Mouse (Mus musculus) gastrocnemius, postnatal 10 days (tissue): ENCODE results near the gene Kpna7. TPM values are rescaled to one million over a fixed set of nuclear protein-coding genes. Genes with fewer than 3 reads are reported as not detected.
A peak's percentile ranks its signal among the peaks of the same experiment; 100 is the strongest.
"Not testable (repeated sequence)": the region's sequence is repeated elsewhere in the genome, so short reads cannot be mapped to it uniquely, and the experiment has no call there.

Experiments
- DNase-seq: peaks from one replicate; pipeline ENCODE4 v3.0.0; 2021; ENCODE audit warnings: mixed read lengths
- total RNA-seq, 2 experiments: library from RNA; stranded (reverse); gene quantifications; 2 replicates each; pipeline ENCODE4 v1.2.3; 2021

The Kpna7 gene
- total RNA-seq, 2 experiments from 2014 or later, result not detected

DNA sequence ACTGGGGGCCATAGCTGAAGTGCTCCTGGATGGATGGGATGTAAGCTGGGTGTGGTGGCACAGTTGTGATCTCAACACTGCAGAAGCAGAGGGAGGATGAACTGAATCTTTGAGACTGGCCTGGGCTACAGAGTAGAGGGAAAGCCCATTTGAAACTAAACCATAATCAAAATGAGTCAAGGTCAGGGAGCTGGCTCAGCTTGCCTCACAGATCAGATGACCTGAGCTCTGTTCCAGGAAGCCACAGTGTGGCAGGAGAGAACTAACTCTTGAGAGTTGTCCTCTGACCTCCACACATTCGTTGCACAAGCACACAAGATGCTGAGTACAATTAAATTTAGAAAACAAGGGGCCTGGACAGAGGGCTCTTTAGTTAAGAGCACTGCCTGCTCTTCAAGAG lies 63.6 kb downstream of the Kpna7 start:
- not testable (repeated sequence) for DNase-seq

DNA sequence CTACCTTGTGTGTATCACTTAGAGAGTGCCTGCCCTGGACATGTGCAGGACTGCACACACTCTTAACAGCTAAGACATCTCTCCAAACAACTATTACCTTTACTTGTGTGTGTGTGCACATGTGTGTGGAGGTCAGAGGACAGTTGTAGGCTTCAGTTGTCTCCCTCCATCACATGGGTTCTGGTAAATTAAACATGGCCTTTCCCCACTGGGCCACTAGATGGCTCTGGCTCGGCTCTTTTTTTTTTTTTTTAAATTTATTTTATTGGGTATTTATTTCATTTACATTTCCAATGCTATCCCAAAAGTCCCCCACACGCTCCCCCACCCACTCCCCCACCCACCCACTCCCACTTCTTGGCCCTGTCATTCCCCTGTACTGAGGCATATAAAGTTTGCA lies 67.1 kb downstream of the Kpna7 start:
- not testable (repeated sequence) for DNase-seq

GRCm38 (mm10) chr5:145014278-145014677 lies 69.6 kb downstream of the Kpna7 start:
- no peak for DNase-seq

- DNase-seq, result no peak
Measured at GRCm38 (mm10) chr5:145008878-145009659, 74.8 kb downstream of the Kpna7 start.

DNA sequence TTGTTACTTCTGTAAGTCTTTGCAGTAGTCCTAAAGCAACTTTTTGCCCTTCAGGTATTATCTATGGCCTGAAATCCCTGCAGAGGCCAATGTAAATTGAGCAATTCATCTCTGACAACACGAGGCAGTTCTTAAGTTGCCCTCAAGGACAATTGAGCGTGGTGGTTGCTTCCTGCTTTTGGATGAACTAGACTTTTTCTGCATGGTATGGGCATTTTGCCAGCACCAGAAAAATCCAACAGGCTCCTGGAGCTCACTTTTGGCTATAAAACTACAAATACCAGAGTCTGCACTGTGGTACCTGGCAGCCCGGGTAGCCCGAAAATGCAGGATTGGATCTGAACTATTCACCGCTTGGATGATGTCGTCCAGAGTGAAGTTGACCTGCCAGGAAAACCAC lies 78.2 kb downstream of the Kpna7 start:
- no peak for DNase-seq

- DNase-seq, result no peak
Measured at GRCm38 (mm10) chr5:145004495-145004894, 79.3 kb downstream of the Kpna7 start.

- no peak for DNase-seq
Measured at GRCm38 (mm10) chr5:145003362-145003761, 80.5 kb downstream of the Kpna7 start.

DNA sequence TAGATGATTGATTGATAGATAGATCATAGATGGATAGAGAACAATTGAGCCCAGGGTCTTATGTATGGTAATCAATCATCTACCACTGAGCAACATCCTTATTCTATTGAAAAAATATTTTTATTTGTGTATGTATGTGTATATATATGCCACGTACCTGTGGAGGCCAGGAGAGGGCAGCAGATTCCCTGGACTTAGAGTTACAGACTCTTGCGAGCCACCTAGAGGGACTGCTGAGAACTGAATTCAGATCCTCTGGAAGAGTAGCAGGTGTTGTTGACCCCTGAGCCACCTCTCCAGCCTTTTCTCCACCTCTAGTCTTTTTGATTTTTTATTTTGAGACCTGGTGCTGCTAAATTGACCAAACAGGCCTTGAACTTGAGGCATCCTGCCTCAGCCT lies 85.3 kb downstream of the Kpna7 start:
- no peak for DNase-seq

DNA sequence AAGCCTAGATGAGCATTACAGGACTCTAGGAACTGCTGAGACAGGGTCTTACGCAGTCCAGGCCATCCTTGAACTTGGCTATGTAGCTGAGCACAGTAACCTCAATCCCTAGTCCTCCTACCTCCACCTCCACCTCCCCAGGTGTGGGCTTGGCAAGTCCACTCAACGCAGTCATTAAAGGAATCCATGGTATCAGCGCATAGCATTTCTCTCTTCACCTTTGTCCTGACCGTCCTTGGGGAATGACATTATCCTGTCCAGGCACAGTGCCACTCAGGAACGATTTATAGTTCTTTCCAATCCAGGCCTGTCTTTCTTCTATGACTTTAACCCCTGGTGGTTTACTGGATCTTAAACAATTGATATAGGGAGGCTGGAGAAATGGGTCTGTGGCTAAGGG lies 93.3 kb downstream of the Kpna7 start:
- DNase-seq, result no peak

GRCm38 (mm10) chr5:144990051-144990450 lies 93.8 kb downstream of the Kpna7 start:
- DNase-seq, result no peak

DNA sequence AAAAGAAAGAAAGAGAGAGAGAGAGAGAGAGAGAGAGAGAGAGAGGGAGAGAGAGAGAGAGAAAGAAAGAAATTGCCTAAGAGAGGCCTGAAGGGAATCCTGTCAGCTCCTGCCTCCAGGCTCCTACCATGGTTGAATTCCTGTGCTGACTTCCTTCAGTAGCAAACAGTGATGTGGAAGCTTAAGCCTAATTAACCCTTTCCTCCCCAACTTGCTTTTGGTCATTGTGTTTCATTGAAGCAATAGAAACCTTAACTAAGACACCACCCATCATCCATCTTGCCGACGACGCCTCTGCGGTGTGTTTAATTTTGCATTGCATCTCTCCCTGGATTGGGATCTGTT lies 94.8 kb downstream of the Kpna7 start:
- no peak for DNase-seq

DNA sequence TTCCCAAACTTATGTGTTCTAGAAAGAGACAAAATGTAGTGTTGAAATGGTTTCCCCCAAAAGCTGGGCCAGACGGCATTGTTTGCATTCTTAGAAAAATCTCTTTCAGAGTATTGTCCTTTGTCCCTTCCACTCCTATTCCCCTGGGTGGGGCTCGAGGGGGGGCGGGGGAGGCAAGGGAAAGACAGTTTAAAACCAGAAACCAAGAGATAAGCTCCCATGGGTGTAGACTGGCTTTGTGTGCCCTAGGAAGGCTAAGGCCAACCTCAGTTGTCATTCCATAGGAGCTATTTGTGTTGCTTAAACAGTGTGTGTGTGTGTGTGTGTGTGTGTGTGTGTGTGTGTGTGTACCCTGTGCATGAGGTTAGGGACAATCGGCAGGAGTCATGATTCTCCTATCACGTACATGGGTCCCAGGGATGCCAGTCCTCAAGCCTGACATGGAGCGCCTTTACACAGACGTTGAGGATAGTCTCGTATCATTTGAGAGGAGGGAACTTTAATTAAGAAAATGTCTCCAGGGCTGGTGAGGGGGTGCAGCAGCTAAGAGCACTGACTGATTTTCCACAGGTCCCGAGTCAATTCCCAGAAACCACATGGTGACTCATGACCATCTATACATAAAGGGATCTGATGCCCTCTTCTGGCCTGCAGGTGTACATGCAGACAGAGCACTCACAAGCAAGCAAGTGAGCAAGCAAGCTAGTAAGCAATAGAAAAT lies 95.3 kb downstream of the Kpna7 start:
- DNase-seq, result no peak

- no peak for DNase-seq
Measured at GRCm38 (mm10) chr5:144987561-144987960, 96.3 kb downstream of the Kpna7 start.

DNA sequence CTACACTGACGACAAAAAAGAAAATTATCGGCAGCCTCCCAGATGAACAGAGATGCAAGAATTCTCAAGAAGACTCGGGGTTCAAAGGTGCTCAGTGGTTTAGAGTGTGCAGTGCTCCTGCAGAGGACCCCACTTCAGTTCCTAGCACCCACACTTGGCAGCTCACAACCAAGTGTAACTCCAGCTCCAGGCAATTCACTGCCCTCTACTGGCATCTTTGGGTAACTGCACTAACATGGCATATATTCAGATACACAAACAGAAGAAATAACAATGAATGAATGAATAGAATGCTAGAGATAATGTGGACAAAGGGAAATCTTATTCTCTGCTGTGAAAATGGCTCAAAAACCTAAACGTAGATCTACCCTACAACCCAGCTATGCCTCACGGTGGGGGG lies 99.0 kb downstream of the Kpna7 start:
- no peak for DNase-seq

DNA sequence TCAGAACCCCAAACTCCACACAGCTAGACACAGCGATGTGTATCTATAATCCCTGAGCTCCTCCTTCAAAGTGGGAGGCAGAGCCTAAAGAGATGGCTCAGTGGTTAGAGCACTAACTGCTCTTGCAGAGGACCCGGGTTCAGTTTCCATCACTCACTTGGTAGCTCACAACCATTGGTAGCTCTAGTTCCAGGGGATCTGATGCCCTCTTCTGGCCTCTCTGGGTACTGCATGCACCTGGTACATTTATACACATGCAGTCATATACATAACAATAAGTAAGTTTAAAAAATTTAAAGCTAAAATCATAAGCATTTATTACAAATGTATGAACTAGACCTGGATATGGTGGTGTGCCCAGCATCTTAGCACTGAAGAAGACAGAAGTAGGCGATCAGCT lies 100.6 kb downstream of the Kpna7 start:
- DNase-seq, result no peak

GRCm38 (mm10) chr5:144979110-144979509 lies 104.7 kb downstream of the Kpna7 start:
- no peak for DNase-seq

DNA sequence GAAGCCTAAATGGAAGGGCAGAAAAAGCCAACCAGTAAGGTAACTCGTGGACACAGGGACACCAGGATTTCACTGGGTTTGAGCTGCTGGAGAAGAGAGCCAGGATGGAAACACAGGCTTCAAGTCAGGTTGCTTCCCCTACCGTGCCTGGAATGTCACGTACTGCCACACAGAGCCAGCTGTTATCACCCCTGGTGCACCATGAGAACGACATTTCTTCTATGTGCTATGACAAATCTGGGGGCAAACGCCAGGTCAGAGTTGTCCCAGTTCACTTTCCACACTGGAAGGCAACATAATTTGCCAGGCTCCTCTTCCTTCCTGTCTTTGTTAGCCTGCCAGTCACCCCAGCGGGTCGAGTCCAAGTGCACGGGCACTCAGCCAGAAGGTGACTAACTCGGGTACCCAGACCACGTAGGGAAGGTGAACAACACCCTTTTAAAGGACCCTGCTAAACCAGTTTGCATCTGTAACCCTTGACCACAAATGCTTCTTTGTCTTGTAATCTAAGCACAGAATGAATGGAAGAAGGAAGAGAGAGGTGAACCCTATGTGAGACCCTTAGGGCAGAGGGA lies 105.2 kb downstream of the Kpna7 start:
- peak; percentile 24 for DNase-seq

GRCm38 (mm10) chr5:144971266-144971665 lies 112.6 kb downstream of the Kpna7 start:
- no peak for DNase-seq

- peak; percentile 89 for DNase-seq
Measured at GRCm38 (mm10) chr5:144965639-144966351, 118.0 kb downstream of the Kpna7 start, which contains the start of gene Smurf1. TSS of gene Smurf1 (minus strand) at chr5:144965847.

DNA sequence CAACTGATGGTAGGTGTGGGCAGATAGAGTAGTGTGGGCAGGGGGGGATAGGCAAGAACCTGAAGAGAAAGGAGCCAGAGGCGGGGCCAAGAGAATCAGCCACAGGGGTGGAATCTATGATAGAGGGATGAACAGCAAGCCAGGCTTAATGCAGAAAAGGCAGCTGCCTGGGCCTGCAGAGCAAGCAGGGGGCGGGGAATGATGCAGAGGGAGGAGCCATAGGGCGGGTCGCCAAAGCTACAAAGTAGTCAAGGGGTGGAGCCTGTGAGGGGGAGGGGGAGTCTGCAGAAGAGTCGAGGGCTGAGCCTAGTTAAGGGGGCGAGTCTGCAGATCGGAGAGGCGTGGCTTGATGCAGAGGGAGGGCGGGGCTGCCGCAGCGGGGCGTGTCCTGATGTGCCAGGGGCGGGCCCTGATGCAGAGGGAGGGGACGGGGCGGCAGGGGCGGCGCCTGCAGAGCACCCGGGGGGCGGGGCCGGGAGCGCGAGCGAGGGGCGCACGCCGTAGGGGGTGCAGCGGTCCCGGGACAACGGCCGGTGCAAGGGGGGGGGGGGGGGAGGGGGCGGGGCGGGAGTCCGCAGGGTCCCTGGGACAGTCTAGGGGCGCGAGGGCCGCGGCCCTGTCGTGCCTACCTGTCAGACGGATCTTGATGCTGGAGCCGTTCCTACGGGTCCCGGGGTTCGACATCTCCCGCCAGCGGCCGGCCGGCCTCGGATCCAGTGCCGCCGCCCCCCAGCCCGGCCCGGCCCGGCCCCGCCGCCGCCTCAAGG lies 118.8 kb downstream of the Kpna7 start:
- peak; percentile 90 for DNase-seq

DNA sequence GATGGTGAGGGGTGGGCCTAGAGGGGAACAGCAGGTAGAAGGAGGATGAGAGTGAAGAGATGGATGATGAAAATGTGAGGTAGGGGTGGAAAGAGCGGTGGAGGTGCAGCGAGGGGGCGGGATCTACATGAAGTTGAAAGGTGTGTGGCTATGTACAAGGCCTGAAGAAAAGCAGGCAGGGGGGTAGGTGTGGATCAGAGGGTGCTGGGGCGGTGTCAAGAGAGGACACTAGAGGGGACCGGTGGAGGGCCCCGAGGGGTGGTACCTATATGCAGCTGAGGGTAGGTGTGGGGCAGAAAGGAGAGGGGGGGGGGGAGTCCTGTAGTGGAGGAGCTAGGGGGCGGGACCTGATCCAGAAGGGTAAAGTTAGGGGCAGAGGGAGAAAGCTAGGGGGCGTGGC lies 119.4 kb downstream of the Kpna7 start:
- DNase-seq, result no peak

GRCm38 (mm10) chr5:144963817-144964261 lies 120.0 kb downstream of the Kpna7 start:
- peak; percentile 48 for DNase-seq
